Mouse (Mus musculus) cerebellum, adult 11 months (tissue): ENCODE data around the gene Atxn7l2.

Experiments used
- DNase-seq: peaks from one replicate; pipeline ENCODE4 v3.0.0; 2022

Gene Atxn7l2

DNA sequence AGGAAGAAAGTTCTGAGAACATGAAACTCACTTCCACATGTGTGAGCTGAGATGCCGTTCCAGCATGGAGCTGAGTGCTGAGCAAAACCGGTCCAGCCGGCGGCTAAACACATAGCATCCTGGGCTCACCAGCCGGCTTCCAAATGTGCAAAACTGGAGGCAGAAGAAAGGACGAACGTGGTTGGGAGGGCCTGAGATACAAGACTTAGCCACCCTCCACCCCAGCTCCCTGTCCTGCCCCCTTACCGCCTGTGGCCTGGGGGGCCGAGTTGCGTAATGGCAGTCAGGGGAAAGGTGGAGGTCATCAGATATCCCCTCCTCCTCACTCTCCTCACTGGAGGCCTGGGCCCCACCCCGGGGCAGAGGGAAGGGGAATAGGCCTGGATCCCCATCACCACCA, 6.3 kb downstream of the Atxn7l2 start:
- DNase-seq, result no peak

DNA sequence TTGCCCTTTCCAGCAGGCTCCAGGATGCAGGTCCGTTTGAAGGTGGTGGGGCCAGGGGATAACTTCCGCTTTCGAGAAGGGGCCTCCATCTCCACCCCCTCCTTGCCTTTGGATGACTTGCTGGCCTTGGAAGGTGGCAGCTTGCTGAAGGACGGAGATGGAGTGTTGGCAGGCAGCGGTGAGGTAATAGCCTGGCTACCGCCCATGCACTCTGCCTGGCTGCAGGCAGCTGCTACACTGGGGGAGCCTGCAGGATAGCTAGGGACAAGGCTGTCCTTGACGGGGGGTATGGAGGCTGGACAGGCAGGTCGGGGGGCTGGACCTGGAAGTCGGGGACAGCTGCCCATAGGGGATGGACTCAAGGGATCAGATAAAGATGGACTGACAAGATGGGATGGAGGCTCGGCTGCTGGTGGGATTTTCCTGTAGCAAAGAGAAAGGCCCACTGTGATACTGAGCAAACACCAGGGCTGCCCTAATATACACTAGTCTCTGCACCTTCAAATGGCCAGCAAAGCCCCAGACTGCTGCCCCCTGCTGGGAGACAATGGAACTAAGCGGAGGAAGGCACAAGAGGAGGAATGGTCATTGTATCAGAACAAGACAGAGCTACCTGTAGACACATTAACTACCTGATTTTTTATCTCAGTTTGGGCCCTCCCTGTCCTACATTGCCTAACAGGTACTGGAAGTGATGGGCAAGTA, 7.0 kb downstream of the Atxn7l2 start:
- DNase-seq, result peak; percentile 83

DNA sequence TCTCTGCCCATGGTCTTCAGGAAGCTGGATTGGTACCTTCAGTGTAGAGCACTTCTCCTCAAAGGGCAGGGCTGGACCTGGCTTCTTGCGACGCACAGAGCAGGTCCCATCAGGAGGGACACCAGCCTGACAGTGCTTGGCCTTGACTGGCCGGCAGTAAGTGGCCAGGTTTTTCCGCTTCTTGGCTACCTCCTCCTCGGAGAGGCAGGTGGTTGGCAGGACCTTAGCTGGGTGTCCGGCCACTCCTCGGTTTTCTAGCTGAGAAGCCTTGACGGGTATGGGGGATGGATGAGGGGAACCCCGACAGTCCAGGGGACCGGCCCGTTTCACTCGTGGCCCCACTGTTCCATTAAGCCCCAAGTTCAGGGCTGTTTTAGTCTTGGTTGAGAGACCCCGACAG, 7.5 kb downstream of the Atxn7l2 start:
- DNase-seq, result no peak

DNA sequence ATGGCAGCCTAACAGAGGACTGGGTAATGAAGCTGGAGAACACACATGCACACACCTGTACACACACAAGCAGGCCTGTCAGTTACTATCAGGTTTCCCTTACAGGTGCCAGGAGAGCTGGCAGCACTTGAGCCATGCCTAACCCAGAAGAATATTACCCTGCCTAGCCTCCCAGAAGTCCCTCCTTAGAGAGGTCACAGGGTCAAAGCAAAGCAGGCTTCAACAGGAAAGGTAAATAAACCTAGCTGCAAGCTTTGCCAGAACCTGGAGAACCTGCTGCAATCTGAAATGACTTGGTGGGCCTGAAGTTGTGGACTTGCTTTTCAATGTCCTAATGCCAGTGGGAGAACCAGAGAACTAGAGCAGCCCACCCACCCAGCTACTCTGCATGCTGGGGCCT, 8.2 kb downstream of the Atxn7l2 start:
- no peak for DNase-seq

- peak; percentile 87 for DNase-seq
These were observed 10.1 kb downstream of the Atxn7l2 start, which contains the start of gene Cyb561d1 for GRCm38 (mm10) chr3:108200329-108201323. Cyb561d1 (minus strand) TSS chr3:108201212.

DNA sequence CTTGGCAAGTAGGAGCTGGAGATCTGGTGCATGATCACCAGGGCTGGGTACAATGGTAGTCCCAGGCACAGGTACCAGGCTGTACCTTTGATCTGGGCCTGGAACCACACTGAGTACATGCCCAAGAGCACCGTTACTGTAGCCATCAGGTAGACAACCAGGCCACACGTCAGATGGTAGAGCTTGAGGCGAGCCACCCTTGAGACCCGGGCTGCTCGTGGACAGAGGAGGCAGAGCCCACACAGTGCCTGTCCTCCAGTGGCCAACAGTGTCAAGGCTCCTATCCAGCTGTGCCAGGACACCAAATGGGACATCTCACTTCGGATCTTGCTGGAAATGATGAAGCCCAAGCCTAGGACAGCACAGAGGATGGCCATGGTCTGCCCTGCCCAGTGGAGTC, 11.5 kb downstream of the Atxn7l2 start:
- DNase-seq, result no peak

DNA sequence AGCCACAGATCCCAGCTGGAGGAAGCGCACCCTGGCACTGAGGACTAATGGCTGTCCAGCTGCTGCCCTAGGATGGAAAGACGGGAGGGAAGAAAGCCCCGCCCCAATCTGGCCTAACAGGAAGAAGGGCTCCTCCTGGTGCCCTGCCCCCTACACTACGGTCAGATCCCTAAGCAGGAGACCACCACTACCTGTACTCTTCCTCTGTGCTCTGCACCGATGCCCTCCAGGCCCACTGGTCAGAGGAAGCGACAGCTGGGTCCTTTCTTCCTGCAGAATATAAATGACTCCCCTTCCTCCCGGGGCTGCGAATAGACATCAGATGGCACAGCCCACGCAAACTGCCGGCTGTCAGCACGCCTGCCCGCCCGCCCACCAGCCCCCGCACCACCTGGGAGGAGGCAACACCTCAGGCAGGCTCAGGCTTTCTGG, 13.7 kb downstream of the Atxn7l2 start:
- no peak for DNase-seq

DNA sequence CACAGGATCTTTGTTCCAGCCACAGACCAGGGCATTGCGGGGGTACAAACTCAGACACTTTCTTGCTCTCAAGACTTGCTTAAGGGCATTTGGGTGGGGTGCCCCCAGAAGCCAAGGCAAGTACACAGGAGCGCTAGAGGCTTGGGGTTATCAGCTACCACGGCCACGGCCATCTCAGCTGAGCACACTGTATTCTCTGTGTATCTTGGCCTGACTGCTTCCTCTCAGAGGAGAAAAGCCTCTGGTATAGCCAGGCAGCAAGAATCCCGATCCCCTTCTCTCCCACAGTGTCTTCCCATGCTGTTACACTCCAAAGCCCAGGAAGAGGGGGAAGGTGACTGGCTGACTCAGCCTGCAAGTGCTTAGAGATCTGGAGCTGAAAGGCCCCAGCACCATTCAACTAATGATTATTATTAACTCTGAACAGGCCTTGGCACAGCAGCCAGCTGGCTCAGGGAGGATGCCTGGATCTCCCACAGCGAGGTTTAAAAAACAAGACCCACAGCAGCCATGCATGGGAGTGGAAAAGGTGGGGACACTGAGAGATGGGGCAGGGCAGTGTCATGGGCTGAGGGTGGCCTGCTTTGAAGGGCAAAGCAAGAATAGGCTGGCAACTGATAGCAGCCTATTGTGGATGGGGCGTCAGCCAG, 14.7 kb downstream of the Atxn7l2 start:
- DNase-seq, result no peak

- no peak for DNase-seq
These were observed 15.4 kb downstream of the Atxn7l2 start for GRCm38 (mm10) chr3:108195287-108195686.

GRCm38 (mm10) chr3:108193686-108194085, 17.0 kb downstream of the Atxn7l2 start:
- no peak for DNase-seq

GRCm38 (mm10) chr3:108189897-108190296, 20.8 kb downstream of the Atxn7l2 start:
- no peak for DNase-seq

DNA sequence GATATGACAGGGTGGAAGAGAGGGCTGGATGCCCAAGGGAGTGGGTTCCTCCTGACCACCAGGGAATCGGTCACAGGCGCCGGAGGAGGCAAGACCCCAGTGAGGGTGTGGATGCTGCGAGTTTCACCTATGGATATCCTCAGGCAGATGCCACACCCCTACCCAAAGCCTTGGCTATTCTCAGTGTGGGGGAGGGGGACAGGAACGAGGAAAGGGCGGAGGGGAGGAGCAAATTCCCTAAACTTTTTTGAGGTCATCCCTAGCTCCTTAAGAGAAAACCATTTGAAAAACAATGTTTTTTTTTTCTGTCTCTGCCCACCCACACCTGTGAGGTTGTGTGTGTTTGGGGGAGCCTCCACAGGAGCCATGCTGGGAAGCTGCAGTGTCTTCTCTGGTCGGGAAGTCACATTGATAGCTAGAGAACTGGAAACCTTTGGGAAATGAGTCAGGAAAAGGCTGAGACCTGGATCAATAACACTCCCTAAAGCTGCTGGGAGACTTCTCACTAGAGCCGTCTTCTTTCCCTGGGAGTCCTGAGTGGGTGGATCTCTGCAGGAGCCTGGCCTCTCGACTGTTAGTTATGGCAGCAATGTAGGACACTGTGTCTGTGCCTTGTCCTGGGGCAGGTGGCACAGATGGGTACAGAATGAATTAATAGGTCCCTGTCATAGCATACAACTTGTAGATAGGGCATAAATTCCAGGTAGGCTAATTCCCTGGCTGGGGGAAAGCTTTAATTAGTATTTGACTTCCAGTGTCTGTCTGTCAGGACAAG, 21.8 kb downstream of the Atxn7l2 start:
- DNase-seq, result no peak

DNA sequence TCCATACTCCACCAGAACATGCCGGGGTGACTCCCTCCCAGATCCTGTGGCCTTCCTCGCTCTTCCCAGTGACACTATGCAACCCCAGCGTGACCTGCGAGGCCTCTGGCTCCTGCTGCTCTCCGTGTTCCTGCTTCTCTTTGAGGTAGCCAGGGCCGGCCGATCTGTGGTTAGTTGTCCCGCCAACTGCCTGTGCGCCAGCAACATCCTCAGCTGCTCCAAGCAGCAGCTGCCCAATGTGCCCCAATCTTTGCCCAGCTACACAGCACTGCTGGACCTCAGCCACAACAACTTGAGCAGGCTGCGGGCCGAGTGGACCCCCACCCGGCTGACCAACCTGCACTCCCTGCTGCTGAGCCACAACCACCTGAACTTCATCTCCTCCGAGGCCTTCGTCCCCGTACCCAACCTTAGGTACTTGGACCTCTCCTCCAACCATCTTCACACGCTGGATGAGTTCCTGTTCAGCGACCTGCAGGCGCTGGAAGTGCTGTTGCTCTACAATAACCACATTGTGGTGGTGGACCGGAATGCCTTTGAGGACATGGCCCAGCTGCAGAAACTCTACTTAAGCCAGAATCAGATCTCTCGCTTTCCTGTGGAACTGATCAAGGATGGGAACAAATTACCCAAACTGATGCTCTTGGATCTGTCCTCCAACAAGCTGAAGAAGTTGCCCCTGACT, 23.5 kb downstream of the Atxn7l2 start:
- no peak for DNase-seq

DNA sequence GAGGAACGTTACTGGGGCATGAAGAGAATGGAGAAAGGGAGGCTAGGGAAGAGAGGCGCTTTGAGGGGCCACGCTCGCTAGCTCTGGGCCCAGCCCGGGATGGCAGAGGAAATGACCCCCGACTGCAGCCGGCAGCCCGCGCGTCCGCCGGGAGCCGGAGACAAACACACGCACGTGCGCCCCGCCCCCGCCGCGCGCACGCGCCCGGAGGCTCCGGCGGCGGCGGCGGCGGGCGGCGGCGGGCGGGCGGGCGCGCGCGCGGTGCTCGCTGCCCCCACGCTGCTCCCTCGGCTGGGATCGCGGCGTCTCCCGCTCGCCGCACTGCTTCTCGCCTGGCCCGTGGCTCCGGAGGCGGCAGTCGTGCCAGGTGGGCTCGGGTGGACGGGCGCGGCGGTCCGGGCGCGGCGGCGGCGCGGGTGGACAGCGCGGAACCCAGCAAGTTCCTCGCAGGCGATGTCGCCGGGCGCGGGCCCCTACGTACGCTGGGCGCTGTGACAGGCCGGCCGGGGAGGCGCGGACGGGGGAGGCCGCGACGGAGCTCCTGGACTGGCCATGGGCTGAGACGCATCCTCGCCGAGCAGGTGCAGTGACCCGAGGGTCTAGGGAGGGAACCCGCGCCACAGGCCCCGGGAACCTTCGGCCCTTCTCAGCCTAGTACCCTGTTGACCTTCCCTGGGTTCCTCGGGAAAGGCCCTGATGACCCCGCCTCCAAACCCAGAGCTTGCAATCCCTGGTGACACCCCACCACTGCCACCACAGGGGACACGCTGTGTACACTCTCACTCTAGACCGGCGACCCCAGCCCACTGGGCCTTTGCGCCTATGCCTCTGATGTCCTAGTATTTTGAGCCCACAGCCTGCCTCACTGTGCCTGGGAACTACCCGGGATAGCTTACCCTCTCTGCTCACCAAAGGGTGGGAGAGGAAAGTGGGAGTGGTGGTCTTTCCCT, 24.4 kb downstream of the Atxn7l2 start, which contains the start of gene Amigo1:
TSS of gene Amigo1 (plus strand) at position 238 of the 950 bp plus-strand sequence.
- DNase-seq, result no peak

DNA sequence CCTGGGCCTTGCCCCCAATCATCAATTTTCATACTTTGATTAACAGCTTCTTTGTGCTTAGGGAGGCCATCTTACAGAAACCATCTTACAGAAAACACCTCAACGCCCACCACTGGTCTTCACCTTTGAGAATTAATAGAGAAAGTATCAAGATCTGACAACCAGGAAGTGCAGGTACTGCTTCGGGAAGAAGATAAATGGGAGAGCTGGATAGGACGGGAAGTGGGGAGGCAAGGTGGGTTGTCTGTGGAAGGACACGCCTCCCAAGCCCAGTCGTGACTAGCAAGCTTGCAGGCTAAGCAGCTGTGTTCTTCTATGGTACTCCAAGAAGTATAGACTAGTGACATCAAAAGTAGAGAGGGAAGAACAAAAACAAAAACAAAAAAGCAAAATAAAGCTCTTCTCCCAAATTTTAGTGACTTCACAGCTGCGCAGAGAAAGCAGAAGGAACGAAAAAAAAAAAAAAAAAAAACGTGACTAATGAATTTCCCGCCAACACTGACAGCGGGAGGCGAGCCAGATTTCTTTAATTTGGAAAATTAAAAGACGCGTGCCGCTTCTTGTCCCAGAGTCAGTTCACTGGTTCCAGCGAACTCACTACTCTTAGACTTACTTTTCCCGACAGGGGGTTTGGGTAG, 25.2 kb downstream of the Atxn7l2 start:
- no peak for DNase-seq

- DNase-seq, result no peak
These were observed 26.0 kb downstream of the Atxn7l2 start for GRCm38 (mm10) chr3:108184742-108185141.

GRCm38 (mm10) chr3:108180514-108180913, 30.2 kb downstream of the Atxn7l2 start:
- DNase-seq, result no peak

DNA sequence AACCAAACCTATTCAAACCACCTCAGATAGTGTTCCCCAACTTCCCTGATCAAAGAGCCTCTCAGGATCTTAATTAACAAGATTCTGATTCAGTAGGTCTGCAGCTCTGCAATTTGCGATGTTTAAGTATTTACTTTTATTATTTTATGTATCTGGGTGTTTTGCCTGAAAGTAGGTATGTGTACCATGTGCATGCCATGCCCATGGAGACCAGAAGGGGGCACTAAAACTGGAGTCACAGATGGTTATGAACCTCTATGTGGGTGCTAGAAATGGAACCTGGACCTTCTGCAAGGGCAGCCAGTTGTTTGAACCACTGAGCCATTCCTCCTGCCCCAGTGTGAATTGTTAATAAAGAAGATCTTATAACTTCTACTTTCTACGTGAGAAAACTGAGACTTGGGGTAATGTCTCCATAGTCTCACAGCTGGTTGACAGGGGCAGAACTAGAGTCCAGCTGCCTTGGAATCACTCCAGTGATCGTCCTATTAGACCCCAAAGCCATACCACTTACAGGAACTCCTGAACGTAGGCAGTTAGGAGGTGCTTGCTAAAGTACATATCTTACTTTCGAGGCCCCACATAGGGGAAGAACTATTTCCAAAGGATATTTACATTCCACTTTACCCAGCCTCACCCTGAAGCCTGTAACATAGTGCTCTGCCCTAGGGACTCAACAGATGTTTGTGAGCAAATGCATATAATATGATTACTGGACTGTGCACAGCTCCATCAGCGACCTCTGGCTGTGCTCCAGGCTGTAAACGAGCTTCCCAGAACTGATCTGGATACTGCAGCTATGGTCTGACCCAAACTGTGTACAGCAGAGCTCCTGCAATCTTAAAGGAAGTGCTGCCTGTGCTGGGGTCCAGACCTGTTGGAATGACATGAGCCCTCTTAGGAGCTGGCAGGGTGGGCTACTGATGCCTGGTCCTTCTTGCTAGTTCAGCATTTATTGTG, 31.7 kb downstream of the Atxn7l2 start:
- DNase-seq, result no peak
